Mouse (Mus musculus): ENCODE data around the gene Tmeff1.

DNA sequence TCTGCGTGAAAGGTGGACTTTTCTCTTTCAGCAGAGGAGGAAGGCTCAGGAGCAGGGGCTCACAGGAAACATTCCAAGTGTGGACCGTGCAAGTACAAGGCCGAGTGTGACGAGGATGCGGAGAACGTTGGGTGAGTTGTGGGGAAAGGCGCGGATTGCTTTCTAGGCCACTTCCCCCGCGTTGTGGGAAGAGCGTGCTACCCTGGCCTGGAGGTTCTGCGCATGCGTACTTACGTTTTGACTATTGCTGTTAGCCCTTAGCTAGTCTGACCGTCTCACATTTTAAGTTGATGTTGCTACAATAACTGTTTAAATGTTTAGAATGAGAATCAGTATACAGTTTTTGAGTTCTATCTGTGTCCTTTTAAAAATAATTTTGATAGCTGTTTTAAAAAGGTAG, 32.2 kb downstream of the Tmeff1 start:
- TF ChIP-seq CTCF (IDR thresholded peaks at IDR 0.05; ENCODE audit: extremely low read depth, insufficient read depth, insufficient read length, insufficient replicate concordance), result no peak
- TF ChIP-seq POLR2A (IDR thresholded peaks at IDR 0.05; ENCODE audit: low read depth, low read length), result no peak
